Mouse (Mus musculus): ENCODE measurements around the gene Agap1.

The Agap1 gene

GRCm38 (mm10) chr1:89656167-89656566, 201.6 kb downstream of the Agap1 start:
- DNase-seq (ENCODE audit: extremely low spot score, low spot score), result no peak

- no peak for DNase-seq (ENCODE audit: extremely low spot score, low spot score)
These were observed 202.2 kb downstream of the Agap1 start for GRCm38 (mm10) chr1:89656643-89657321.

- no peak for DNase-seq (ENCODE audit: extremely low spot score, low spot score)
These were observed 206.2 kb downstream of the Agap1 start for GRCm38 (mm10) chr1:89660804-89661203.

- no peak for DNase-seq (ENCODE audit: extremely low spot score, low spot score)
These were observed 211.5 kb downstream of the Agap1 start for GRCm38 (mm10) chr1:89666154-89666553.

- no peak for DNase-seq (ENCODE audit: extremely low spot score, low spot score)
These were observed 212.8 kb downstream of the Agap1 start for GRCm38 (mm10) chr1:89667387-89667786.

- DNase-seq (ENCODE audit: extremely low spot score, low spot score), result no peak
These were observed 214.0 kb downstream of the Agap1 start for GRCm38 (mm10) chr1:89668635-89669034.

GRCm38 (mm10) chr1:89671110-89671787, 216.6 kb downstream of the Agap1 start:
- DNase-seq (ENCODE audit: extremely low spot score, low spot score), result no peak

GRCm38 (mm10) chr1:89673071-89673470, 218.5 kb downstream of the Agap1 start:
- no peak for DNase-seq (ENCODE audit: extremely low spot score, low spot score)

GRCm38 (mm10) chr1:89673686-89674085, 219.1 kb downstream of the Agap1 start:
- no peak for DNase-seq (ENCODE audit: extremely low spot score, low spot score)

- DNase-seq (ENCODE audit: extremely low spot score, low spot score), result no peak
These were observed 220.1 kb downstream of the Agap1 start for GRCm38 (mm10) chr1:89674681-89675080.

GRCm38 (mm10) chr1:89676411-89676810, 221.8 kb downstream of the Agap1 start:
- DNase-seq (ENCODE audit: extremely low spot score, low spot score), result no peak

GRCm38 (mm10) chr1:89680673-89681072, 226.1 kb downstream of the Agap1 start:
- no peak for DNase-seq (ENCODE audit: extremely low spot score, low spot score)

- no peak for DNase-seq (ENCODE audit: extremely low spot score, low spot score)
These were observed 234.3 kb downstream of the Agap1 start for GRCm38 (mm10) chr1:89688914-89689313.

GRCm38 (mm10) chr1:89689544-89690212, 235.1 kb downstream of the Agap1 start:
- DNase-seq (ENCODE audit: extremely low spot score, low spot score), result no peak

GRCm38 (mm10) chr1:89691096-89691495, 236.5 kb downstream of the Agap1 start:
- no peak for DNase-seq (ENCODE audit: extremely low spot score, low spot score)

- DNase-seq (ENCODE audit: extremely low spot score, low spot score), result no peak
These were observed 237.8 kb downstream of the Agap1 start for GRCm38 (mm10) chr1:89692420-89692819.

GRCm38 (mm10) chr1:89694916-89695315, 240.3 kb downstream of the Agap1 start:
- no peak for DNase-seq (ENCODE audit: extremely low spot score, low spot score)

- no peak for DNase-seq (ENCODE audit: extremely low spot score, low spot score)
These were observed 242.6 kb downstream of the Agap1 start for GRCm38 (mm10) chr1:89697241-89697640.

- DNase-seq (ENCODE audit: extremely low spot score, low spot score), result no peak
These were observed 245.6 kb downstream of the Agap1 start for GRCm38 (mm10) chr1:89700166-89700565.

GRCm38 (mm10) chr1:89701162-89701730, 246.6 kb downstream of the Agap1 start:
- DNase-seq (ENCODE audit: extremely low spot score, low spot score), result no peak

- DNase-seq (ENCODE audit: extremely low spot score, low spot score), result peak; percentile 53
These were observed 248.7 kb downstream of the Agap1 start for GRCm38 (mm10) chr1:89703294-89703693.

GRCm38 (mm10) chr1:89705670-89706069, 251.1 kb downstream of the Agap1 start:
- no peak for DNase-seq (ENCODE audit: extremely low spot score, low spot score)
